Mouse (Mus musculus) cerebral cortex, adult 2 months (tissue): ENCODE results near the gene Adprhl1.

Source experiments
- WGBS: fragments of 180-500 bp; shearing (Covaris S2); methylation state at CpG from one replicate; pipeline ENCODE4 v1.1.7; 2018; 5-methylcytosine and 5-hydroxymethylcytosine counted together

Gene Adprhl1

GRCm38 (mm10) chr8:13229802-13230201 lies 24.2 kb downstream of the Adprhl1 start:
- 94% methylated on average over 12 of the region's 12 CpGs for WGBS

- WGBS: 68% methylated on average over 9 of the region's 9 CpGs
Observed at GRCm38 (mm10) chr8:13228923-13229610, 24.9 kb downstream of the Adprhl1 start.

GRCm38 (mm10) chr8:13227184-13227583 lies 26.8 kb downstream of the Adprhl1 start:
- 61% methylated on average over 3 of the region's 3 CpGs for WGBS

GRCm38 (mm10) chr8:13226288-13226687 lies 27.7 kb downstream of the Adprhl1 start:
- WGBS: 55% methylated on average over 6 of the region's 6 CpGs

GRCm38 (mm10) chr8:13224426-13224825 lies 29.5 kb downstream of the Adprhl1 start:
- 86% methylated on average over 9 of the region's 9 CpGs for WGBS

GRCm38 (mm10) chr8:13218441-13218840 lies 35.5 kb downstream of the Adprhl1 start:
- WGBS: 88% methylated on average over 4 of the region's 4 CpGs

- 67% methylated on average over 5 of the region's 5 CpGs for WGBS
Observed at GRCm38 (mm10) chr8:13217093-13217492, 36.9 kb downstream of the Adprhl1 start.

GRCm38 (mm10) chr8:13216386-13216785 lies 37.6 kb downstream of the Adprhl1 start:
- 87% methylated on average over 8 of the region's 8 CpGs for WGBS

- WGBS: 32% methylated on average over 10 of the region's 10 CpGs
Observed at GRCm38 (mm10) chr8:13213479-13214268, 40.3 kb downstream of the Adprhl1 start.

GRCm38 (mm10) chr8:13209770-13210169 lies 44.2 kb downstream of the Adprhl1 start:
- 82% methylated on average over 1 of the region's 1 CpGs for WGBS

GRCm38 (mm10) chr8:13208627-13209355 lies 45.2 kb downstream of the Adprhl1 start:
- WGBS: 37% methylated on average over 6 of the region's 6 CpGs

- WGBS: 79% methylated on average over 5 of the region's 5 CpGs
Observed at GRCm38 (mm10) chr8:13206290-13206689, 47.7 kb downstream of the Adprhl1 start.

GRCm38 (mm10) chr8:13205311-13205710 lies 48.7 kb downstream of the Adprhl1 start:
- 87% methylated on average over 5 of the region's 5 CpGs for WGBS

GRCm38 (mm10) chr8:13204371-13205140 lies 49.4 kb downstream of the Adprhl1 start:
- WGBS: 79% methylated on average over 12 of the region's 12 CpGs

GRCm38 (mm10) chr8:13203472-13203871 lies 50.5 kb downstream of the Adprhl1 start:
- WGBS: 86% methylated on average over 1 of the region's 1 CpGs

GRCm38 (mm10) chr8:13202806-13203205 lies 51.2 kb downstream of the Adprhl1 start:
- WGBS: 89% methylated on average over 3 of the region's 3 CpGs

- 72% methylated on average over 3 of the region's 3 CpGs for WGBS
Observed at GRCm38 (mm10) chr8:13202041-13202440, 51.9 kb downstream of the Adprhl1 start.

GRCm38 (mm10) chr8:13201013-13201334 lies 53.0 kb downstream of the Adprhl1 start:
- WGBS: 4% methylated on average over 18 of the region's 18 CpGs

GRCm38 (mm10) chr8:13200301-13201012 lies 53.5 kb downstream of the Adprhl1 start, which contains the start of gene Grtp1:
Gene Grtp1 (minus strand): TSS chr8:13200620.
- WGBS: 1% methylated on average over 56 of the region's 58 CpGs

- WGBS: 50% methylated on average over 14 of the region's 14 CpGs
Observed at GRCm38 (mm10) chr8:13199385-13200061, 54.4 kb downstream of the Adprhl1 start.
